Mouse (Mus musculus): Measurements from ENCODE around the gene Cldn2. TPM values are rescaled to one million over a fixed set of nuclear protein-coding genes. Genes with fewer than 3 reads are reported as not detected.

Cldn2 gene
- total RNA-seq, 2 experiments from 2014 or later: 0.35 to 1.7 TPM

DNA sequence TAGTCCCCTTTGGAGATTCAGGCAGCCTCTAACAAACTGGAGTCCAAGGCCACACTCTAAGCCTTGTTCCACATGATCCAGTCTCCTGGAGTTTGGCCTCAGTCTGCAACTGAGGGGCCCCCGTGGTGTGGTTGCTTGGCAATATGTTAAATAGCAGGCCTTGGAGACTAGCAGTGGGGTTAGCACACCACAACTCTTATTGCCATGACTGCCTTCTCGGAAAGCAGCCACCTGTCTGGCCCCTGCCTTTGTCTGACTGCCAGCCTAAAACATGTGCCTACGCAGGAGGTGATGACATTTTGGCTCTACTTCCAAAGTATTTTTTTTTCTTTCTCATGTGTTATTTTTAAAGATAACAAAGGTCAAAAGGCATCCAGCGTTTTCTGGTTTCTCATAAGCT, 7.5 kb downstream of the Cldn2 start:
- DNase-seq: peak; percentile 2 to 5

DNA sequence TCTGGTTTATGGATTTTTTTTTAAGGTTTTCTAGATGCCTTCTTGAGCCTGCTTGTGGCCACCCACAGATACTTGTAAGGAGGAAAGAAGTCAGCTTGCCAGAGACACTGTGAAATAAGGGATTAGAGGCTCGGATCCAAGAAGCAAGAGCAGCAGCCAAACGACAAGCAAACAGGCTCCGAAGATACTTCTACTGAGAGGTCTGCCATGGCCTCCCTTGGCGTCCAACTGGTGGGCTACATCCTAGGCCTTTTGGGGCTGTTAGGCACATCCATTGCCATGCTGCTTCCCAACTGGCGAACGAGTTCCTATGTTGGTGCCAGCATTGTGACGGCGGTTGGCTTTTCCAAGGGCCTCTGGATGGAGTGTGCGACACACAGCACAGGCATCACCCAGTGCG, 7.9 kb downstream of the Cldn2 start:
- DNase-seq: no peak

DNA sequence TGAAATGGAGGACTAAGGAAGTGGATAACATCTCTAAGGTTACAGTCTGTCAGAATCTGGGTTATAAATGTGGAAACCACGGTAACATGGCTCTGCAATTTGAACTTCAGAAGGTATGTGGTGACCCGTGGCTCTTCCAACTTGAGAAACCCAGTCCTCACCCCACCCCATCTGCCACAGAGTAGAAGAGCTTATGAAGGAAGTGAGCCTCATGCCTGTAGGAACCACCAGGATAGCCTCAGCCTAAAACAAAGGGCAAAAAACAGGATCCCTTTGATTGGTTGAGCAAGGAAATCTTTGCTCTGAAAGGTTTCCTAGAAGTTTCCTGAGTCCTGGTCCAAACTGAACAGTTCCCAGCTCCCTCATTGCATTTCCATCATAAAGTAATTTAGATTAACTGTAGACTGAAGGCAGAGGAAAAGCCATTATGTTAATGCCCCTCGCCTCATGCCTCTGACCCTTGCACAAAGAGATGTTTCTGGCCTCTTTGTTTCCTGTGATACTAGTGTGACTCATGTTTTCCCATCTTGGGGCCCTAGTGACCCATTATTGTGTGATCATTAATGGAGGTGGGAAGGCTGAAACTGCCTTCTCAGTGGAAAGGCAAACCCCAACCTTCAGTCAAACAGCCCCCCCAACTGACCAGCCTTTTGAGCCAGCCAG, 12.1 kb downstream of the Cldn2 start:
- DNase-seq: no peak

DNA sequence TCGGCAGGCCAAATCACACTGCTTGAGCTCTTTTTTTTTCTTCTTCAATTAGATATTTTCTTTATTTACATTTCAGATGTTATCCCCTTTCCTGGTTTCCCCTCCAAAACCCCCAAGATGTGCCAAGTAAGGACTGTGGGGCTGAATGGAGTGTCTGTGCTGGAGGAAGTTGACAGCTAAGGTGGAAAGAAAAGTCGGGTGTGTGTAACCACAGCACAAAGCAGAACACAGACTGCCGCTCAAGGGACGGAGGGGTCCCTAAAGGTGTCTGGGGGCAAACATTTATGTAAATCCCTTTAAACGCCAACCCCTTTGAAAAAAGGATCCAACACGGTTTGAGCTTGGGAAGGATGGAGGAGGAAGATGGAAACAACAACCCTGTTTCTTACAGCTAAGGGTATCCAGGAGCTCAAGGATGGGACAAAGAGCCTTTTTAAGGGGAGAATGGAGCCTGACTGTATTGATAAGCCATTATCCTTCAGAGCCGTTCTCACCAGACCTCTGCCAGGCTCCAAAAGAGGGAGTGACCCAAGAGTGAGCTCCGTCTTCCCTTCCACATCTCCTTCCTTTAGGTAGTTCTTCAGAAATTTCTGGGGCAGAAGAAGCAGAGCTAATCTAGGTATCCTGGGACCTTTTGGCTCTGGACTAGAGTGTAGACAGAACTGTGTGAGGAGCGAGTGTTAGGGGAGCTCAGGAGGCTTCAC, 12.8 kb downstream of the Cldn2 start:
- no peak for DNase-seq

DNA sequence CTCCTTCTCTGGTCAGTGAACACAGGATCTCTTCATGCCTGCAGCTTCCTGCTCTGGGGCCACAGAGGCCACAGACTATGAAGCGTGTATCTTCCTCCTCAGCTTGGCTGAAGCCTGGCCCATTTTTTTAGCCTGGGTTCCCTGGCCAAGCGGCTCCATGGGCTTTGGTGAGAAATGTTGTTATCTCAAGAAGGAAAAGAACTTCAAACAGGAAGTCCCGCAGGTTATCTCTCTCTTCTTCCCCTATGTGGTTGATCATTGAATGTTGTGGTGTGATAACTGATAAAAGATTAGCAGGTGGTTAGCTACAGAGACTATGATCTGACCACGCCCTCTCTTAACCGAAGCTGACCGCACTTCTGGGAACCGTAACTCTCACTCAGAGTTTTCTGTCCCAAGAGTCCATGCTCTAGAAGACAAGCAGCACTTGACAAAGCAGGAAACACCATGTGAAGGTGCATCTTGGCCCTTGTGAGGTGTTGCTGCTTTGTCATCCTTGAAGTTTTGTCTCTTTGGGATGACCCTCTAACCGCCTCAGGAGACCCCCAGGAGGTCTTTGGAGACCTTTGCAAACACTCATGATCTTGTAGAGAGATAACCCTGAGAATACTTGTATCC, 13.5 kb downstream of the Cldn2 start:
- no peak for DNase-seq

DNA sequence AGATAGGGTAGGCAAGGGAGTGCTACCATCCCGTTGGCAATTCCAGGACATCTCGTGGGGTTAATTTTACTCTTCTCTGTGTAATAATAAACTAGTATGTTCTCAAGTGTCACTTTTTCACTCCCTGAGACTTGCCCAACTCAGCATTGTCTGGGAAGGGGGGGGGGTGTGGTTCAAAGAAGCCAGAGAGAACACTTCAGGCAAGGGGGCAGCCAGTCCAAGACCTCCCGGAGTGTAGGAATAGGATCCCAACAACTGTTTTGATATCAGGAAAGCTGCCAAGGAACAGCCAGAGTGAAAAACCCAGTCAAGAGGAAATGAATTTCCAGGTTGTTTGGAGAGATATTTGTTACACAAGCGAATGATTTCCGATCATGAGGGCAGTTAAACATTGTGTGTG, 14.6 kb downstream of the Cldn2 start:
- no peak for DNase-seq

DNA sequence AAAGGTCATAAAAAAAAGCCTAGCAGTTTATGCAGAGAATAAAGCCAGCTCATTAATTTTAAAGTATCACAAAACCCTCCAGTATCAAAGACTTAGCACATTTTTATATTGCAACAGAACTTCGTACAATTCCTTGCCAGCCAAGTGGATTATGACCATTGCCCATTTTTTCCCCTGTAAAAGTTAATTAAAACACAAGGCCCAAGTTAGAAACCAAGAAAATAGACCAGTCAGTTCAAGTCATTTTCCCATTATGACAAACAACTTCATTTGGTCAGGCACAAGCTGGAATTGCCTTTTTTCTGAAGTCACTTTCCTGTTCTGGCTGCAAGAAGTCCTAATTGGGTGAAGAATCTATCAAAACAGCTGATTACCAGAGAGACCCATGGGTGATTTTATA, 24.8 kb downstream of the Cldn2 start:
- DNase-seq: no peak

DNA sequence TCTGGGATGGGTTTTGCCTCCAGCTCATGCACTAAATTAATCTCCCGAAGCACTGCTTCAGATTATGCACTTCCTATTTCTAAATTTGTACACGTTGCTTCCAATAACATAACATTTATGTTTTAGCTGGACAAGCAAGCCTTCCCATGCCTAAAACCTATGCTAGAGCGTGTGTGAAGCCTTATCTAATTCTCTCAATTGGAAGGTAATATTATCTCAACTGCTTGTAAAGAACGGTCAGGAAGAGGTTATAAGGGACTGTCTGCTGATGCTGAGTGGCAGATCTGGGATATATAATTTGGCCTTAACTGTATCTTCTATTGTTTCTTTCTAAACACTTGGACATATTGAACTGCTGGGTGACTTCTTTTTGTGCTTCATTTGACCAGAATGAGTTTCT, 26.3 kb downstream of the Cldn2 start:
- DNase-seq: no peak

DNA sequence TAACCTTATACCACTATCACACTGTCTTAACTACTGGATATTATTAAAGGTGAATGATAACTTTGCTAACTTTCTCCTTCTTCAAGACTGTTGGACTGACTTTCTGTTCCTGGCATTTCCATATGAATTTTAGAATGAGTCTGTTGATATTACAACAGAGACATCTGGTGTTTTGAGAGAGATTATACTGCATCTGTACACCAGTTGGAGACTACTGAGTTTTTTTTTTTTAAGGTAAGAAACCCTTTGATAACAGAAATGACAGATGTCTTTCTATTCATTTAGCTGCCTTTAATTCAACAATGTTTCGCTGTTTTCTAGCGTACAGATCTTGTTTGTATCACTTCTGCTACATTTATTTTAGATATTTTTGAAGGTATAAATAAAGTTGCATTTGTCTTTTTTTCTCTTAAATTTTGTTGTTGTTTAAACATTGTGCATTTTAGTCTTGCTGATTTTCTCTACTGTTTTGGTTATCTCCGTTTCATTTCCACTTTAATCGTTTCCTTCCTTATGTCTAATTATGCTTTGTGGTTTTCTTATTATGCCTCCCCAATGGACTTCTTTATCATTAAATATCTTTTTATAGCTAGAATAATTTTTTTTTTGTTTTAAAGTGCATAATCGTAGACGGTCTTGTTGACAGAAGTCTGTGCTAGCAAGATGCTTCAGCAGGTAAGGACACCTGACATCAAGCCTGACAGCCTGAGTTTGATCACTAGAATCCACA, 27.9 kb downstream of the Cldn2 start:
- no peak for DNase-seq

DNA sequence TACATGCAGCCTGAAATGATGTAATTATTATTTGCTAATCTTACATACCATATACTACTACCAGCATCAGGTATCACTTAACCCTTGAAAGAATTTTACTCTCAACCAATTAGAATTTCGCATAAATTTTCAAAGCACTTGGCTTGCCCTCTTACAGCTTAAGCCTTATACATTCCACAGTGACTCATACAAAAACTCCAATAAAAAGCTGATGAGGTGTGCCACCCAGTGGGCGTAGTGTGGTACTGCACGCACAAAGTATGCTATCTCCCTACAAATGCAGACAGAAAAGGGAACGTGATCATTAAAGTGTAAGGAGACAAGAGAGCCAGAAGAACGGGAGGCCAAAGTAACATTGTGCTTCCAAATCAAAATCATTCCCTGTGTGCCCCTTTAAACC, 31.8 kb downstream of the Cldn2 start:
- peak; percentile 8 to 16 for DNase-seq

DNA sequence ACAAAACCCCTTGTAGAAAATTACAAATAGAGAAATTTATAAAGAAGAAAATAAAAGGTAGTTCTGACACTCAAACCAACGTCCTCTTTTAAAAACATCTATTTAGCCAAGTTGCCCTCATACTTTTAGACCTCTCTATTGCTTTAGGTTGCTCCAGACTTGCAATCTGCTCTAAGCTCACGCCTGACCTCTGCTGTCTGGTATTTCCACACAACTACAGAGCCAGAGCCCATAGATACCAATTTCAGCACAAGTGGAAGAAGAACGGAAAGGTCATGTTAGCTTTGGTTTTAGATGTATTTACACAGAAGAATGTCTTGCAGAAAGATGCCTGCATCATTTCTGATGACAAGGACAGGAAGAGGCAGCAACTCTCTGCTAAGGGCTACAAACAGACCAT, 38.4 kb downstream of the Cldn2 start:
- no peak for DNase-seq

DNA sequence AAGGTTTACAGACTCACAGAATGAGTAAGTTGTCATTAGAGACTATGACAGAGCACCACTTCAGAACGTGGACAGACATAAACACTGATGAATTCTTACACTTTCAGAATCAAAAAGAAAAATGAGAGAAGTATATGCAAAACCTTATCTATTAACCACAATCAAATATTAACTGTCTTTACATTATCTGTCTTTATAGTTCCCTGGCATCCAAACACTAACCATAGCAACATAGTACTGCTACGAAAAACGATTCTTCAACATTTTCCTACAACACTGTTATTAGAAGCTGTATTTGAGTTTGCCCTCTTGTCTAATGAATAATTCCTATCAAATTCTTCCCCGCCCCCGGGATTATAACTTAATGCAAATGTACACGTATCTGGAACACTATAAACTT, 40.5 kb downstream of the Cldn2 start:
- no peak for DNase-seq

DNA sequence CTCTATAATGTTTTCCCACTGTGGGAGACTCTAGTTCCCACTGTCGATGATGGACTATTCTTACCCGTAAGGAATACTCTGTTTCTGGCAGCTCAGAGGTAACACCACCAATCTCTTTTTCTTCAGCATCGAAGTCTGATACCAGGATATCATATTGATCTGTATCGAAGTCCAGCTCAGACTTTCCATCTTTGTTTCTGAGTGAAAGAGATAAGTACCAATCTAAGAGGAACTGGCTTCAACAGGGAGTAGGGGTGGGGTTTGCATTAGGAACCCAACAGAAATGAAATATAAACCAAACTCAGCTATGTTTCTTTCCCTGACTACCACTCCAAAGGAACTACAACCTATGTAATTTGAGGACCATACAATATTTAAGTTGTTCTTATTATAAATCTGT, 54.2 kb downstream of the Cldn2 start:
- DNase-seq: no peak

DNA sequence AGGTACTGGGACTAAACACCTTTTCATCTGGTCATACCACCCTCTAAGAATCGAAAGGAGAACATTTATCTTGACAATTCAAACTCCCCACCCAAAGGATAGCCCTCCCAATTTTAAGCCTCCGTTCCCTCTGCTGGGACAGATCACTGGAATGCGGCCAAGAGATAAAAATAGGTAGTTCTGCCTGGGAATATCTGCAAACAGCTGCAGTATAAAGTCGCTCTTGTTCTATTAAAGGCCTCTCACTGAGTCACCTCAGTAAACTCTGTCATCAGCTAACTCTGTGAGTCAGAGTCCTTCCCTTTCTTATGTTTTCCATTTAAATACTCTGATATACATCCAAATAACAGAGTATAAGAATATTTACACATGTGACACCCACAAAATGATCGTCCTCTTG, 58.8 kb downstream of the Cldn2 start:
- DNase-seq: no peak

Other genes starting within 250 kb of the Cldn2 start
- gene Rnf128, start 237.5 kb upstream of the Cldn2 start, total RNA-seq (2021): 10 to 100 TPM; 31.8 to 35.7 TPM
- 10 to 100 TPM; 10.9 to 11.2 TPM for gene Tbc1d8b, start 115.8 kb upstream of the Cldn2 start, total RNA-seq (2021)
- not detected for gene Gm15013, start 86.3 kb upstream of the Cldn2 start, total RNA-seq (2021)
- gene Ripply1, start 18.5 kb upstream of the Cldn2 start, total RNA-seq (2021): not detected
- 1 to 10 TPM; 5.7 to 6.3 TPM for gene Morc4, start 70.8 kb downstream of the Cldn2 start, total RNA-seq (2021)
- gene Rbm41, start 197.8 kb downstream of the Cldn2 start, total RNA-seq (2021): 10 to 100 TPM; 10.7 to 13.0 TPM

Data from layer of hippocampus, postnatal 36 days (tissue).